Mouse (Mus musculus) lung, postnatal 0 days (tissue): ENCODE data around the gene C1ql1.

Source experiments
- CTCF ChIP-seq: IDR thresholded peaks from 2 replicates; pipeline ENCODE4 v1.5.1; 2016; ENCODE audit warnings: antibody characterized with exemption, mild to moderate bottlenecking
- EP300 ChIP-seq: IDR thresholded peaks from 2 replicates; pipeline ENCODE4 v1.6.1; 2016; ENCODE audit warnings: antibody characterized with exemption, mild to moderate bottlenecking, control low read depth

DNA sequence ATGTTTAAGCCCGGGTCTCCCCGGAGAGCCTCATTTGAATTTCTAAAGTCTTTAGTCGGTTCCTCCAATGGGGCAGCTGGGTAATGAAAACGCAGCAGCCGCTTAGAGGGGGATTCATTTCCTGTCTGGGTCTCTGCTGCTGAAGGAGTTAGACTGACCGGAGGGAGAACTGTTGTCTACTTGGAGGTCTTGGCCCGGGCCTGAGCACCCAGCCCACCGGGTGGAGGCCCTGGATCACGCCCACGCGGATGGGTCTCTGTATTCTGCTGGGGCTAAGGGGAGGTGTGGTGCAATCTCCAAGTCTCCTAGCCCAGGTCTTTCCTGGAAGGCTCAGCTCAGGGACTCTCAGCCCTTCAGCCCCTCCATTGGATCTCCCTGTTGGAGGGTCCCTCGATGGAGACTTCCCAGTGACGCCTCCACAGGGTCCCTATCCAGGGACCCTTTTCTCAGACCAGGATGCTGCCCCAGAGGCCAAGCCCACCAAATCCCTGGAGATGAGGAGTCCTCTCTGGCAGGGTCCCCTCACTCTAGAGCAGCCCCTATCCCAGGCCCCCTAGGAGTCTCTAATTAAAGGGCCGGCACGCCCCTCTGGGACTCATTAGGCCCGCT lies 16.9 kb upstream of the C1ql1 start:
- TF ChIP-seq CTCF (no peak), EP300 (no peak)
